Mouse (Mus musculus) adipocyte (in vitro differentiated cells): ENCODE results near the gene Gab1.
A peak's percentile ranks its signal among the peaks of the same experiment; 100 is the strongest.

Experiments used
- DNase-seq: peaks from one replicate; pipeline ENCODE4 v3.0.0-alpha.2; 2016; ENCODE audit warnings: low spot score

Gab1 gene

DNA sequence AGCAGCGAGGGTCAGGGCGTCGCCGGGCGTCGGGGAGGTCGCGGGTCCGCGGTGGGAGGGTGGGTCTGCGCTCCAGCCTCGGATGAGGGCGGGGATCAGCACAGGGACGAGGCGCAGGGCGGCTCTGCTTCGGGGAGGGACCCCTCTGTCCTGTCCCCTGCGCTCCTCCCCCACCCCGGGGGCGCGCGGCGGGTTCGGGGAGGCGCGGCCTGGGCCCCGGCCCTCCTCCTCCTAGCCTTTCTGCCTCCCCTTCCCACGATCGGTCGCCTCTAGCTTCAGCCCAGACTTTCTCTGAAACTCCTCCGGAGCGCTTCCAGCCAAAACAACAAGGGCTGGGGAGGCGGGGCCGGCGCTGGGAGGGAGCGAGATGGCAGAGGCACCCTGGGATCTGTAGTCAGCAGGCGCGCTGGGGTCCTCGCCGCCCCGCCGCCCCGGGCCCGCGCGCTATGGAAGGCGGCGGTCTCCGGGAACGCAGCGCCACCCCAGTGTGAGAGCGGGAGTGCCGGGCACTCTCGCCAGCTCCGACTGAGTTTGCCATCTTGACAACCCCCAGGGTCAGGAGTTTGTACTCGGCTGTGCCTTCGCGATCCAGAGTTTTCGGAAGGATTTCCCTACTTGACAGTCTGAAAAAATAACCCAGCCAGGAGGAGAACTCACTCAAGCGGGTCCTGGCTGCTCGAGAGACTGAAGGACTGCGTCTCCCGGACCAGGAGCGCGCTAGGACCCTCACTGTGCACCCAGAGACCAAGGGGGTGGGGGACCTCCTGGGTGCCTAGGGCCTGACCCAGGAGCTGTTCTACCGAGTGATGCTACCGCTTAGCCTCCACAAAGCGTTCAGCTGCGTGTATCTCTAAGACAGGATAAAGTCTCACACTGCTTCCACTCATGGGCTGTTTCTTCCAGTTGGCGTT lies at the start of gene Gab1:
TSS of gene Gab1 (minus strand) at position 324 of the 911 bp plus-strand sequence.
- peak; percentile 88 for DNase-seq

DNA sequence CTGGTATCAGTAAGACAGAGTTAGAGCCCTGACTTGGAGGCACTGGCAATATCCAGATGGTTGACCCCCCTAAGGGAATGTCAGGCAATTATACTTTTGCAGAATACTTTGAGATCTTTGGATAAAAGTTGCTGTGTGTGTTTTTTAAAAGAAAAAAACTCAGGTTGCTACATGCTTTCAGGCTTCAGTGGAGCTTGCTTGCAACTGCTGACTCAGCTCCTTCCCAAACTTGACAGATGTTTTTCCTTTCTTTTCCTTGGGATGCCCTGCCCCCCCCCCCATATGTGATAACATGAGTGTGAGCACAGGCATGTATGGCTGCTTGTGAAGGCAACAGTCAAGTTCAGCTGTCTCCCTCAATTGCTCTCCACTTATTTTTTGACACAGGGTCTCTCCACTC lies 48.5 kb upstream of the Gab1 start:
- no peak for DNase-seq

DNA sequence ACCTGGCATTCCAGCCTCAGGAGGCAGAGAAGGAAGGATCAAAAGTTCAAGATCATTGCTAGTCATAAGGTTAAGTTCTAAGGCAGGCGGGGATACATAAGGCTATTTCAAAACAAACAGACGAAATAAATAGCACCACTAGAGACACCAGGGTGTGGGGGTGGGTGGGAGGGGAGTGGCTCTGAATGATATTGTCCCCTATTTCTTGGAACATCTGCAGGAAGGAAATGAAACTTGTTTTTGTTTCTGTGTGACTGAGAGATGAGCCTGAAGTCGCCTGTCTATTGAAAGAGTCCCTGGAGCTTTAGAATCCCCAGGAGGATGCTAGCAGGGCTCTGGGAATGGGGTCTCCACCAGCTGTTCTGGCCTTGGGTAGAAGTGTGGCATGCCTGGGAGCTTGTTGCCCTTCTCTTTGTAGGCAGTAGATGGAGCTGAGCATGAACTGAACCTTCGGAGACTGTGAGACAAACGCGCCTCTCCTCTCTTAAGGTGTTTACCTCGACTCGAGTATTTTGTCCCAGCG lies 43.5 kb upstream of the Gab1 start:
- no peak for DNase-seq

DNA sequence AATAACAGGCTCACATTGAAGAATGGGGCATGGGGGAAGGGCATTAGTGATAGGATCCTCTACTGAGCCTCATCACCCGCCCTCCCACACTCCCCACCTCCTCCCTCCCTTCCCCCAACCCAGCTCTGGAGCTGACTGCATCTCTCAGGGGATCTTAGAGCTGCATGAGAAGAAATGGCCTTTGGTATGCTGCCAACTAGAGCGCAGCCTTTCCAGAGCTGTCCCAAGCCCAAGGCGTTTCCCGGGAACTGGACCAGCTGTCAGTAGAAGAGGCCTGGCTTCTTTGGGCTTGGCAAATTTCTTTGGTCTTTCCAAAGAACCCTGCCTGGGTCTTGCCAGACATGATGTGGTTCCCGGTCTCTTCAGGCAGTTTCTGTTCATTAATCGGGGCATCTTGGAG lies 42.3 kb upstream of the Gab1 start:
- peak; percentile 97 for DNase-seq

DNA sequence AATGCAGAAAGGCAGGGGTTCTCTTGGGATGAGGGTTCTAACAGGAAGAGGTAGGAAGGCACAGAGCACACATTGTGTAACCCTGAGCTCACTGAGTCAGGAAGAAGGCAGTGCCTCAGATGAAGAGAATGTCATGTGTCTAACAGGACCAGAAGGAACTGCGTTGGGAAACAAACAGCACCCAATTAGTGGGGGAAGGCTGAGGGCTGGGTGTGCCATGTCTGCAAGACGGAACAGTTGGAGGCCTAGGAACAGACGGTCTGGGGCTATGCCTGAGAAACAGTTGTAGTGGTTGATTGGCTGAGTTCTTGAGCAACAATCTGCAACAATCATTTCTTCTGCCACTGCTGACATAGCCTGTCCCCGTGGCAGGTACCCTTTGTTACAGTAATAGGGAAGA lies 38.8 kb upstream of the Gab1 start:
- DNase-seq, result peak; percentile 36

DNA sequence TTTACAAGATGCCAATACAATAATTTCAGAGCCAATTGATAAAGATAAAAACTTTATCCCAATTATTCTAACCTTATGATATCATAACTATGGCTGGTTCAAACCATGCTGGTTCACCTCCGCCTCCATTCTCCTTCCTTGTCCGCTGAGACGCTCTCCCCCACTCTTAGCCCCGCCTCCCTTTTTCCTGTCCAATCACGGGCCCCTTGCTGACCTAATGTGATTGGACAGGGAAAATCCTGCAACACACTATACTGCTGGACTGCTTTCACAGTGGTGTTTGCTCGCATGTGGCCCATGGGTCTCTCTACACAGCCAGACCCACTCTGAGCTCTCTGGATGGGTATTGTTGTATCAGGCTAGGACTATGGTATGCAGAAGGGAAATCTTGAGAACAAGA lies 38.2 kb upstream of the Gab1 start:
- no peak for DNase-seq

DNA sequence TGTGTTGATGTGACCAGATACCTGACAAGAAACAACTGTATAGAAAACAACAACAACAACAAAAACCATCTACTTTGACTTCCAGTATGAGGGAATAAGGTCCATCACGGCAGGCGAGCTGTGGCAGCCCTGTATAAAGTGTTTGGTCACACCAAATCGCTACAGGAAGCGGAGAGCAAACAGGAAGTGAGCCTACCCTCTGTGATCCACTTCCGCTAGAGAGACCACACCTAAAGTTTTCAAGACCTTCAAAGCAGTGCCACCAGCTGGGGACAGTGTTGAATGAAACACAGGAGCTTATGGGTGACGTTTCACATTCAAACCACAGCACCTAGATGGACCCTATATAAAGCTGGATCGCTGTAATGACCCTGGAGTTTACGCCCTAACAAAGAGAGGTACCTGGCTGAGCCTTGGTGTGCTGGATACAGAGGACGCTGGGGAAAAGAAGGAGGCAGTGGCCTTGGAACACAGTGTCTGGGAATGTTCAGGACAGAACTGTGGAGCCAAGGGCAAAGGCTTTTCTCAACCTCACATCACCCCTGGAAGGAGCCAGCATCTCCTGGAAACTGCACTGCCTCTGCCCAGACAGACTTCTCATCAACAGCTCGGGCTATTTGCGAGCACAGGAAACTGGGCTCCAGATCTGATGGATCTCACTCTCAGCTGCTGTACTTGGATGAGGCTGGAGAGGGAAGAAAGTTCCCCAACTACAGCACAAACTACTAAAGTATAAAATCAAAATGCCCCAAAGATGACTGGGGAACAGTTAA lies 36.3 kb upstream of the Gab1 start:
- DNase-seq, result no peak

DNA sequence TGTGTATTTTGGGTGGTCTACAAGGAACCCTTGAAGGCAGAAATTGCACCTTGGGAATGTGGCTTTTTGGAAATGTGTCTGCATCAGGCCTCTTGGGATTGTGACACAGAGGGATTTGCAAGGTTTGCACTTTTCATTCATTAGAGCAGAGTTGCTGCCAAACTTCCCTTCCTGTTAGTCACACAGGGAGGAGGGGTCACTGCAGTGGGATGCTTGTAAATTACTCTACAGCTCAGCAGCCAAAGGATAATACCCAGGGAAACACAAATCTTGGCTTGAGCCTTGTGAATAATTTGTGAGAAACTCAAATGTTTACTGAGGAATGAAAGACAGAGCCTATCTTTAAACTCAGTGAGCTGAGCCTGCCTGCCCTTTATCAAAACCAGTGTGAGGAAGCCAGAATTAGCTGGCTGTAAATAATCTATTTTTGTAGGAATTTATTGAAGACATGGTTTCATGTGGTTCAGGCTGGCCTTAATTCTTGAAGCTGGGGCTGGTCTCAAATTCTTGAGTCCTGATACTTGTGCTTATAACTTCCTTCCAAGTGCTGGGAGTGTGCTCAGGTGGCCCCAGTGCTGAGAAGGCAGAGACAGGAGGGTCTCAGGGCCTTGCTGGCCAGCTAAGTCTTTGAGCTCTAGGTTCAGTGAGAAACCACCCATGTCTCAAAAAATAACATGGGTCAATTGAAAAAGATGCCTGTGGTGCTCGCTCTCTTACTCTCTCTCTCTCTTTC lies 32.9 kb upstream of the Gab1 start:
- peak; percentile 62 for DNase-seq

DNA sequence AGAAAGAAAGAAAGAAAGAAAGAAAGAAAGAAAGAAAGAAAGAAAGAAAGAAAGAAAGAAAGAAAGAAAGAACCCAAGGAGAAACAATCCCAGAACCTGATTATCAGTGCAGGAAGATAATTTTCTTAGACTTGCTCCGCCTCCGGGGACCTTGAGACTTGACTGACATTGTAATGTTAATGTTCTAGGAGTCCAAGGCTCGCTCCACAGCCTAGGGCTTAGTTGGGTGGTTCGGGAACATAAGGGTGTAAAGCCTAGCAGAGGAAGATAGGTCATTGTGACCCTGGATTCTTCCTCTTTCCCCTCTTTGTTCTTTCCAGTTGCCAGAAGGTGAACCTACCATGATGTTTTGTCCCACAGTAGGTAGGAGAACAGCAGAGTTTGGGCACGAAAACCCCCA lies 31.1 kb upstream of the Gab1 start:
- no peak for DNase-seq

DNA sequence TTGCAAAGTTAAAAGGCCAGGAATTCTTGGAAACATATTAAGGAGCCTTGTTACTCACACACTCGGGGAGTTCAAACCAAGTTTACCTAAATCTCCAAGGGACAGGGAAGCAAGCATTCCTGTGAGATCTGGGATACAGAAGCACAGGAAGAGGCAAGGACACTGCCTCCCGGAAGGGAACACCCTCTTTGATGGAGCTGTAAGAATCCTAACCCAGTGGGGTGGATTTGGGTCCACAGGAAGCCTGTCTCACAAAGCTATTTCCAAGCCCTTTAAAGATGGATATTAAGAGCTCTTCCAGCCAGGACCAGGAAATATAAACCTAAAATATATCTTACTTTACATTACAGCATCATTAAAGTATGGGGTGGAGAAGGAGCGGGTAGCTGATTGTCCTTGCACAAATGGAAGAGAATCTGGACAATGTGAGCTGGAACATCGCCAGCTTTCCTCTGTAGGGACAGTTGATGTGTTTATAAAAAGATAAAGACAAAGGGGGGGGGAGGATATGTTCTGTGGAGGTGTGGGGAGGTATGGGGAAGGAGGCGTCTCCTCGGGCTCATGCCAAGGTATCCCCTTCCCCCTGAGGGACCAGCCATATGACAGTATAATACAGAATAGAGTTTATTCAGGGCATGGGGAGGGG lies 28.1 kb upstream of the Gab1 start:
- no peak for DNase-seq

DNA sequence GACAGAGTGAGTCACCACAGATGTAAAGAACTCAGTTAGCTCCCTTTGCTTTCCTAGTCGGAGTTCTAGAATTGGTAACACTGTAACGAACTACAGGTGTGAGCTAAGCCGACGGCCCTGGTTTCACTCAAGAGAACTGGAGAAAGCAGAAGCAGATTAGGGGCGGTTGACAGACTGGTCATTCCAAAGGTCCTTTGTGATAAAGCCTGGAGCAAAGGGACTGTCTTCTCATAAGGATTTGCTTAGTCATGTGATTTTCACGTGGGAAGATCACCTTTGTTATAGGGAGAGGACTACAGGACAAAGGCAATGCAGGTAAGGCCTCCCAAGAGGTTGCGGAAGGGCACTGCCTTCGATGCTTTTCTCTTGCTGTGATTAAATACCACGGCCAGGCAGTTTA lies 22.0 kb upstream of the Gab1 start:
- DNase-seq, result no peak

DNA sequence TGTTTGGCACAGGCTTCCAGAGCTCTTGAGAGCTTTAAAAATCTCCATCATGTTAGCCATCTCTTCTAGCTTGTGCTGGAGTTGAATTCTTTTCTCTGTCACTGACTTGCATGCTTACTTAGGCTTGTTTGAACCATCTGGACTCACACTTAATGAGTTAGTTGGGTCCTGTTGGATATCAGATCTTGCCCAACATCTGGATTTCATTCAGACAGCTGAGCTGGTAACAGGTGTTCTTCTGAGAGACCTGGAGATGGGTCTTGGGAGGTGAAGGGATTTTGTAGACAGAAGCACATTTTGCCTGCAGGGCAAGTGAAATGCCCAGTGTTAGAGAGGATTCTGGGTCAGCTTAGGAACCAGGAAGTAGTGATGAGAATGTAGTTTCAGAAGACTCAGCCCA lies 19.0 kb upstream of the Gab1 start:
- DNase-seq, result no peak

DNA sequence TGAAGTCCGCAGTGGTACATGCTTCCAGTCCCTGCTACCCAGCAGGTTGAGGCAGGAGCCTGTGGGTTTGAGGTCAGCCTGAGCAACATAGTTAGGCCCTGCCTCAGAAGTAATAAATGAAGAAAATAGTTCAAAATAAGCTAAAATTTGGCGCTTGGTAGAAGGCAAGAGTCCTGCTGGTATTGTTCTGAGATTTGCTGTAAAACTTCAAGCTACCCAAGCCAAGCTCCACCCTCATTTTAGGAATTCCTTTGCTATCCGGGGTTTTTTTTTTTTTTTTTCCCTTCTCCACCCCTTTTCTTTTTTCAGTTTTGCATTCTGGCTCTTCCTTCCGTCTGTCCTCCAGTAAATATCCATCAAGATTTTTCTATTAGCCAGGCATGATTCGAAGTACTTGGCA lies 15.7 kb upstream of the Gab1 start:
- DNase-seq, result no peak

DNA sequence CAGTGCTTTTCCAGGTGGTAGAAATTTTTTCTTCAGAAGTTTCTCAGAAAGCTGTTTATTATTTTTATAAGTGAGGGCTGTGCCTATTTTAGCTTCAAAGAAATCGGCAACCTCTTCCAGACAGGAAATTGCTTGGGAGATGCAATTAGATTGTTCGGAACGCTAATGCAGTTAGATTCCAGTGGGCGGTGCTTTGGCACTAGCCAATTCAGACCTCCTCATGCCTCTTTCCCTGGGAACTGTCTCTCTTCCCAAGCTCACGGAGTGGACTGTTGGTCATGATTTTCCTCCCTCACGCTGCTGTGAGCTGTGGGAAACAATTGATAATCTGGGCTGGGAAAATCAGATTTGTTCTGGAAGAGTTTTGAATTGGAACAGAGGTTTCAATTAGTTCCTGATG lies 15.1 kb upstream of the Gab1 start:
- DNase-seq, result no peak

DNA sequence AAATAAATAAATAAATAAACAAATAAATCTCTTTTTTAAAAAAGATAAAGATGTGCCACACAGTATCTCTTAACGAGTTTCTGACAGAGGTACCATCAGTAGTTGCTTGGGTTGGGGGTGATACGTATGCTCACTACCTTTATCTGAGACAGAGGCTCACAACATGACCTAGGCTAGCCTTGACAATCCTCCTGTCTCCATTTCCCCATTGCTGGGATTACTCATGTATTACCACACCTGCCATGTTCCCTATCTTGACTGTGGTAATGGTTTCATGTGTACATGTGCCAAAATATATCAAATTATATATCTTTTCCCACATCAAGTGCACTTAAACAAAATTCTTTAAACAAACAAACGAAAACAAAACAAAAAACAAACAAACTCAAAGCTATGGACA lies 14.2 kb upstream of the Gab1 start:
- no peak for DNase-seq

DNA sequence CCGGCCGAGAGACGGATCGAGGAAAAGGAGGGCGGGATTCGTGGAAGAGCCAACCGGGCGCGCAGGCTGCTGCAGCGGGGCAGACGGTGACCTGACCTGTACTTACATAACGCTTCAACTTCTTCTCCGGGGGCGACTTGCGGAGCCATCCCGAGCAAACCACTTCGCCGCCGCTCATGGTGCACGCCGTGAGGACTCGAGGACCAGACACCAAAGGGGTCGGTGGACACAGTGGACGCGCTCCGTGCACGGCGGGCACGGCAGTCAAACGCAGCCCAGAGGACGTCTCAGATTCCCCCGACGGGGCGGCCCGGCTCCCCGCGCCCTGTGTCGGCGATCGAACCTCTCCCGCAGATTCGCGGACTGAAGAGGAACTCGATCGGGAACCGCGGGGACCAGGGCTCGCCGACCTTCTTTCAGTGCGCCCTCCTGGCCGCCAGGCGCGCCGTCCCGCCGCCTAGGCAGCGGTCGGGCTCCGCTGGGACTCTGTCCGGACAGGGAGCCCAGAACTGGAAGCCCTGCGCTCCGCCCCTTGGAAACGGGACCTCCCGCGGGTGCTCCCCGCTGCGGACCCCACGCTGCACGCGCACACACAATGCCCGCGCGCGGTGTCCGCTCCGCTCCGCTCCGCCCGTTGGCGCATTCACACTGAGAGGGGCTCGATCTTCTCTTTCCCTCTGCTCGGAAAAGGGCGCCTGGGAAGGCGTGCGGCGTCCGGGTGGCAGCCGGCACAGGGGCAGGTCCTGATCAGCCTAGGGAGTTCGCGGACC lies 708 bp downstream of the Gab1 start:
- DNase-seq, result peak; percentile 71

DNA sequence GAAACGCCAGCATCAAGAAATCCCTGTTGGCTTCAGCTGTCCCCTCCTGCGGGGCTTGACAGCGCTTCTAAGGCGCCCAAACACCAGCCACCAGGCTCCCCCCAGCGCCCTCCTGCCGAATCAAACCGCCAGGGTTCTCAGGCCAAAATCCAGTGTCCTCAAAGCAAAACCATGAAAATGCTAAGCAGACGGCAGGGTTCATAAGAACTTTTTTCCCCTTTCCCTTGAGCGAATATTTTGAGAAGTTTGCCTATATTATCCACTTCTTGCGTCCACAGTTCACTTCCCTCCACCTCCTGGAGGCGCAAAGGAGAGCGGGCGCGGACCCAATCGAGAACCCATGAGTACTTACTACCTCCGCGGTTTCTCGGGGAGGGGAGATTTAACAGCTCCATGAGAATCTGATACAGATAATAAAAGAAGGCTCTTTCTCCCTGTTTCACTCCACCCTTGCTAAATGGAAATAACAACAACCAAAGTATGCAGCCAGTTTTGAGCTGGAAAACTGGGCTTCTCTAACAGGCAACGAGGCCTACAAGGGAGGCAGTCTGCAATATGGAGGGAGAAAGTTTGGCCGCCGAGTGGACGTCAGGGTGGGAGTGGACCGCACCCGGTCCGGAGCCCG lies 1.4 kb downstream of the Gab1 start:
- peak; percentile 71 for DNase-seq

DNA sequence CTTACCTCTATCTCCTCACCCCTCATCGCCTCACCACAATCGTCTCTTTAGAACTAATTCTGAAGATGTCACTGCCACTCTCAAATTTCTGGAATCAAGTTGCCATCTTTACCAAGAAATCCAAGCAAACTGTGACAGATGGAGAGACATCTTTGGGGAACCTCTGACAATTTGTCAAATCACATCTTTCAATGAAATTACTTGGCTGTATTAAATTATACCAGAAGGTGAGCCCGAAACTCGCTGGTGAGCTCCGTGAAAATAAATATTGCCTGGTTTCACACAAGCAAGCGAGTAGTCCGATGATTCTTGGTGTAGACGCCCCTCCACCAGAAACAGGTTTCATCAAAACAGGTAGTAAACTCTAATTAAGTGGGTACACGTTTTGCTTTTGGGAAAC lies 2.2 kb downstream of the Gab1 start:
- DNase-seq, result no peak

DNA sequence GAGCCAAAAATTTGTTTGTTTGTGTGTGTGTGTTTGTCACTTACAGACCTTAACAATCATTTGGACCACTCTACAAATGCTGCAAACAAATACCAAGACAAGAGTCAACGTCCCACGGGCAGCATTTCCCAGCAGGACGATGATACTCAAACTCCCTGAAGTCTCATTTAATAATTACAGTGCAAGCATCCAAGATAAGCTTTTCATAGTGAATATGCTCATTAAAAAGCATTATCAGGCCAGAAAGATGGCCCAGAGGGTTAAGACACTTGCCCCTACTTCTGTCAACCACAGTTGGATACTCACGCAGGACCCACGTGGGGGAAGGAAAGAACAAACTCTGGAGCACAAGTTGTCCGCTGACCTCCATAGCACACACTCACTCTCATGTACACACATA lies 4.8 kb downstream of the Gab1 start:
- DNase-seq, result no peak

DNA sequence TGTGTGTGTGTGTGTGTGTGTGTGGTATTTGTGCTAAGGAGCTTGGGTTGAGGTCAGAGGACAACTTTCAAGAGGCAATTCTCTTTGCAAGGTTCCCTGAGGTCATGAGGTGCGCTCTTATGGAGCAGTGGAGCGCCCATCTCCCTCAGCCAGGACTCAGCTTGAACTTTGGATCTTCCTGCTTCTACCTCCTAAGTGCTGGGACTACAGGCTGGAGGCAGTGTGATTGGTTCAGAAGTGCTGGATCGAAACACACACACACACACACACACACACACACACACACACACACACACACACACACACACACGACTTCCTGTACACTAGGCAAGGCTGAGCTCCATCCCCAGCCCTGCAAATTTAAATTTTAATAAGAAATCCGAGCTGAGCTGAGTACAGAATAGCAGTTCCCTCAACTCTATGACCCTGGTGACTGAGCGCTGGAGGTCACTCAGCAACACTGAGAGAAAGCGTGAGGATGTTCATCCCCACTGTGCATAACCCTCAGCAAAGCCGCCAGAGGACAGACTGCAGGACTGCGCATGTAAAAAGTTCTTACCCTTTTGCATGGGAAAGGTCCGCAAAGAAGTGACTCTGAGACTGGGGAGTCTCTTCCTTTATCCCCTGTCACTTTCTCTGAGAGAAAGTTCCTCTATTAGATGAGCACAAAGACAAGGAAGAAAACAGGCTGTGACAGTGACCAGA lies 6.4 kb downstream of the Gab1 start:
- no peak for DNase-seq
